Mouse (Mus musculus) hindbrain, embryonic 16.5 days (tissue): ENCODE data around the gene Tbcel. TPM values are rescaled to one million over a fixed set of nuclear protein-coding genes. Genes with fewer than 3 reads are reported as not detected.
A peak's percentile ranks its signal among the peaks of the same experiment; 100 is the strongest.

Experiments
- ATAC-seq: fragments of 200-750 bp; cut with Nextera tagmentation; 2 replicates; pipeline ENCODE4 v1.8.0; 2017; ENCODE audit warnings: moderate TSS enrichment, moderate library complexity
- H3K27ac ChIP-seq: fragments of 300-500 bp; sonication (generic); 2 replicates; pipeline ENCODE4 v1.5.1; 2014; ENCODE audit warnings: low read depth, mild to moderate bottlenecking, control low read depth, low read length, moderate library complexity
- H3K27me3 ChIP-seq: fragments of 300-500 bp; sonication (generic); replicated peaks from 2 replicates; pipeline ENCODE4 v1.6.1; 2014; ENCODE audit warnings: low read length; ENCODE audit not compliant: control insufficient read depth, insufficient read depth
- H3K36me3 ChIP-seq: fragments of 300-500 bp; sonication (generic); 2 replicates; pipeline ENCODE4 v1.6.1; 2014; ENCODE audit warnings: mild to moderate bottlenecking, low read length, moderate library complexity, mixed read lengths; ENCODE audit not compliant: control insufficient read depth, insufficient read depth
- H3K4me1 ChIP-seq: fragments of 300-500 bp; sonication (generic); 2 replicates; pipeline ENCODE4 v1.6.1; 2014; ENCODE audit warnings: low read depth, low read length; ENCODE audit not compliant: control insufficient read depth, insufficient read depth
- H3K4me2 ChIP-seq: fragments of 300-500 bp; sonication (generic); 2 replicates; pipeline ENCODE4 v1.6.1; 2014; ENCODE audit warnings: mild to moderate bottlenecking, low read length, control low read depth, moderate library complexity
- H3K4me3 ChIP-seq: fragments of 300-500 bp; sonication (generic); 2 replicates; pipeline ENCODE4 v1.5.1; 2014; ENCODE audit warnings: mild to moderate bottlenecking, low read length, control low read depth, moderate library complexity
- H3K9ac ChIP-seq: fragments of 300-500 bp; sonication (generic); 2 replicates; pipeline ENCODE4 v1.6.1; 2014; ENCODE audit warnings: low read depth, mild to moderate bottlenecking, control low read depth, low read length, moderate library complexity
- H3K9me3 ChIP-seq: fragments of 300-500 bp; sonication (generic); 2 replicates; pipeline ENCODE4 v1.6.1; 2014; ENCODE audit warnings: mild to moderate bottlenecking, low read length, moderate library complexity; ENCODE audit not compliant: control insufficient read depth
- WGBS: fragments of 180-500 bp; shearing (Covaris S2); extraction: QIAGEN DNeasy Blood & Tissue Kit; methylation state at CpG from one replicate; pipeline ENCODE4 v1.1.7; 2014; 5-methylcytosine and 5-hydroxymethylcytosine counted together
- polyA plus RNA-seq: library from polyadenylated mRNA; unstranded; fragments of >200 nt; fragmentation: Nextera tagmentation; extraction: Ambion mirVana; gene quantifications from 2 replicates; pipeline ENCODE4 v1.2.1, GENCODE M21; 2015

Tbcel gene
- polyA plus RNA-seq, 1 experiment from 2014 or later = 4.4 TPM

DNA sequence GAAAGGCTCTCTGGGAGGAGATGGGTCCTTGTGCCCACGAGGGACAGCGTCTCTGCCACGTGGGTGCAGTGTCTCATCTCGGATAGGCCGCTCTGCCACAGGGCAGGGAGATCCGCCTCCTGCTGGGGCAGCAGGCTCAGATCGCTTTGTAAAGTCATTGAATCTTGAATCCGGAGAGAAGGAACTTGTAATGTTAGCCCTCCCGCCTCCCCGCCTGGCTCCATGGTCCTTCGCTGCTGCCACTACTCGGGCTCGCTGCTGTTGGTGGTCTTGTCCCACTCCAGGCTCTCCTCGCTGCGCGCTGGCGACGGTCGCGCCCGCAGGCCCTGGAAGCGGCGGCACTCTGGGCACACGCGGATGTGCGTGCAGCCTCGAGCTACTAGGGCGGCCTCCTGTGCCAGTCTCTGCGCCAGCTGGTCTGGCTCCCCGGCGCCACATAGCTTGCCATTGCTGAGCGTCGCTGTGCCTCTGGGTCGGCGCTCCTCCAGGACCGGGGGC, 13.0 kb upstream of the Tbcel start:
- Histone ChIP-seq H3K9me3 (no peaks in the 10 kb centered on the region), H3K9ac (peak overlapping the region; percentile 56)

DNA sequence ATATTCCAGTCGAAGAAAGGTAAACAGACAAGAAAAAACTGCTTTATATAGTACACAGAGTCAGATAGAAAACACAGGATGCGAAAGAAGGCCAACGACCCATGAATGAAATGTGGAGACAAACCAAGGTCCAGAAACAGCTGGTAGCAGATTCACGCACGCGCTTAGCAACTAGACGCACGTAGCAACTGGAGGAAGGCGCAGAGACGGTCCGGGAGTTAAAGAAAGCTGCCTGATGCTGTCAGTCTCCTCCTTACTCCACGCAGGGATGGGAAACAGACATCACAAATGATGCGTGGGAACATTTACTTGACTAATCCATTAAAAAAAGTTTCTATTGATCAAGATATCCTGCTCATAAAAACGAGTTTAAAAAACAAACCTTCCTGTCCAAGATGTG, 10.6 kb upstream of the Tbcel start:
- Histone ChIP-seq H3K4me1 (peaks cover 10% of the 10 kb centered on the region), H3K4me3 (no peak overlapping the region), H3K9me3 (no peaks in the 10 kb centered on the region), H3K27ac (no peak overlapping the region), H3K36me3 (no peaks in the 10 kb centered on the region), H3K27me3 (0 out of 2 replicates have a peak, but pooled peaks cover 2% of the 10 kb centered on the region), H3K9ac (no peak overlapping the region), H3K4me2 (no peak overlapping the region)
- WGBS = 55% methylated on average over 14 of the region's 14 CpGs
- no peak for ATAC-seq

More for the DNA sequence above, 13.0 kb upstream of the Tbcel start:
- peak overlapping the region; percentile 33 for H3K4me3 ChIP-seq
- H3K36me3 ChIP-seq = no peaks in the 10 kb centered on the region
- peak overlapping the region; percentile 36; the same call in 1 of the 2 replicates for H3K27ac ChIP-seq
- H3K27me3 ChIP-seq = 0 out of 2 replicates have a peak, but pooled peaks cover 2% of the 10 kb centered on the region
- 4% methylated on average over 36 of the region's 36 CpGs for WGBS
- peak; percentile 87 for ATAC-seq
- peaks cover 6% of the 10 kb centered on the region for H3K4me1 ChIP-seq
- H3K4me2 ChIP-seq = peak overlapping the region; percentile 69

DNA sequence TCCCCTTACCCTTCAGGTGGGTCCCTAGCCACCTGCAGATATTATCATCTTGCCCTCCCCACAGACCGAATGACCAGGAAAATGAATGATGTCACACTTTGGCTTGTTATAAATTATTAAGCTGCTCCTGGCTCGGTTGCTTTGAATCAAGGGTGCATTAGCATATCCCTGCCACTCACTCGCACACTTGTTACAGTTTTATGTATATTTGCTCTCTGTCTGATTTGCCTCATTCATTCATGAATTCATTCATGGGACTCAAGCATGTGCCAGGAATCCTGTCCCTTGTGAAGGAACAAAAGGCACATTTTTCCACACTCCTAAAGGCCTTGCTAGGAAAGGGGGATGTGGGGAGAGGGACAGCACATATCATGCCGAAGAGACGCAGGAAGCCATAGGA, 5.5 kb upstream of the Tbcel start:
- no peak overlapping the region for H3K4me2 ChIP-seq
- H3K4me3 ChIP-seq = no peak overlapping the region
- H3K27ac ChIP-seq = no peak overlapping the region
- H3K27me3 ChIP-seq = no peaks in the 10 kb centered on the region
- no peaks in the 10 kb centered on the region for H3K36me3 ChIP-seq
- 36% methylated on average over 5 of the region's 5 CpGs for WGBS
- no peak for ATAC-seq
- no peak overlapping the region for H3K9ac ChIP-seq
- H3K9me3 ChIP-seq = no peaks in the 10 kb centered on the region
- peaks cover 4% of the 10 kb centered on the region; the same call in 1 of the 2 replicates for H3K4me1 ChIP-seq

DNA sequence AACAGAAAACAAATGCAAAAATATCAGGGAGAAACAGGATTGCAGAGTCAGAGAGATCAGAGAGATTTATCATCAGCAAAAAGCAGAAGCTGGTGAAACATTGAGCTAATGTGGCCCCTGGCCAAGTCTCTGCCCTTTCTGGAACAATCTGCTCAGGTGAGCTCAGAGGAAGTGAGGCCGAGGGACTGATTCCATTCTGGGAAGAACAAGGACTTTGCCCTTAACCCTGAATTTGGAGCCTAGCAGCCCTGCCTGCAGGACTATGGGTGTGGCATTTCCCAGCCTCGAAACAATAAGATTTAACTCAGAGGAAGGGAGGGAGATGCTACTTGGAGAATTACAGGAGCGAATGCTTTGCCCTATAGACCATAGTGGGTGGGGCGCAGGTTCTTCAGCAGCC, 4.7 kb upstream of the Tbcel start:
- no peak for ATAC-seq
- no peak overlapping the region for H3K4me3 ChIP-seq
- no peak overlapping the region for H3K9ac ChIP-seq
- H3K4me1 ChIP-seq = peaks cover 4% of the 10 kb centered on the region; the same call in 1 of the 2 replicates
- H3K36me3 ChIP-seq = no peaks in the 10 kb centered on the region
- no peaks in the 10 kb centered on the region for H3K27me3 ChIP-seq
- 72% methylated on average over 4 of the region's 4 CpGs for WGBS
- no peak overlapping the region for H3K27ac ChIP-seq
- H3K4me2 ChIP-seq = no peak overlapping the region
- no peaks in the 10 kb centered on the region for H3K9me3 ChIP-seq

DNA sequence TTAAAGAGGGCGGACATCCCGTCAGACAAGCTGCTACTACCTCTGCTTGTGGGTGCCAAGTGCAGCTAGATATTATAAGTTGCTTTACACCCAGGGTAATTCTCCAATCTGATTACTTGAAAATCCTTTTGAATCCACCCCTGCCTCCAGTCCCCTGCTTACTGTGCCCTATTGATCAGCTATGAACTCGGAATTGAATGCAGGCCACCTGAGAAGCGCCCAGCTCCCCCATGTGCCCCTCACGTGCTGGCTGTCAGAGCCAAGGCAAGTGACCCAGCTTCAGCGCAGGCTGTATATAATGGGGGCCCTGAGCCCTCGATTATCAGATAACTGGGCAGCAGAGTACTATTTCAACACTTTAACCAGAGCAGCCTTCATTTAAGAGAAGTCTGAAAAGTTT, 626 bp upstream of the Tbcel start:
- Histone ChIP-seq H3K27me3 (no peaks in the 10 kb centered on the region), H3K9ac (no peak overlapping the region), H3K4me3 (no peak overlapping the region), H3K36me3 (no peaks in the 10 kb centered on the region), H3K9me3 (no peaks in the 10 kb centered on the region), H3K4me1 (no peaks in the 10 kb centered on the region), H3K27ac (no peak overlapping the region), H3K4me2 (no peak overlapping the region)
- ATAC-seq = no peak
- 77% methylated on average over 7 of the region's 7 CpGs for WGBS

DNA sequence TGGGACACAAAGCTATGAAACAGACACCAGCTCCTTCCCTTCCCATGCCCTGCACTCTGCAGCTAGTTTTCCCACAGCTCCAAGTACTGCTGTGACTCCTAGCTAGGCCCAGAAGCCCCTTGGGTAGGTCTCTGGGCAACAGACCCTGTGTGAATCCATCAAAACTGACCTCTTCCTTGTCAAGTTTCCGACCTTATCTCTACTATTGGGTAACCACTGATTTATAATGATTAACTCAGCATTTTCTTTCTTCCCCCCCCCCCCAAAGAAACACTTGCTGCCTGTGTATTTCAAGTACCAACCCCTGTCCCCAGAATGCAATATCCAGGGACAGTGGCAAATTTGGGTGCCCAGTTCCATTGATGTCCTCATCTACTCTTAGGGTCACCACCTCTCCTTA, 587 bp downstream of the Tbcel start:
- Histone ChIP-seq H3K4me2 (no peak overlapping the region), H3K27ac (no peak overlapping the region), H3K9ac (no peak overlapping the region), H3K9me3 (no peaks in the 10 kb centered on the region), H3K36me3 (no peaks in the 10 kb centered on the region), H3K4me1 (no peaks in the 10 kb centered on the region), H3K27me3 (no peaks in the 10 kb centered on the region), H3K4me3 (no peak overlapping the region)
- ATAC-seq = no peak
- WGBS = 78% methylated on average over 1 of the region's 1 CpGs

DNA sequence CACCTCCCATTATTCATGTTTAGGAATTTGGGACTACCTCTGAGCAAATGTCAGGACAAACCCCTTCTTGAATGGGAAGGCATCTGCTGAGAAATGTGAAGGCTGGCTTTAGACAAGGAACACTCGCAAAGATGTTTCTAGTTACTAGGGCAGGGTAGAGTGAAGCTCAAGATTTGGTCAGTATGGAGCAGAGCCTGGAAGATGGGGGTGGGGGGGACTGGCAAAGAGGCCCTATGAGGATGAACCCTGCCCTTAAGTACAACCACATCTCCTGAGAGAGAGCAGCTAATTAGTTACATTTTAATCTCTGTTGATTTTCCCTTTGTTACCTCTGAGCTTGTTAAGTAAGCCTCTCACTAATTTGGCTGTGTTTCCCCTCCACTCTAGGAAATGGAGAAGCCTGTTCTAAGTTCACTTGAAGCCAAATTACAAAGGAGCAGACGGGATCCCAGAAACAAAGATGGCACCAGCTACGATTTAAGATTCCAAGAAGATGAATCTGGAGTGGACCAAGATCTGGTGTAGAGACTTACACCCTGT, 2.6 kb downstream of the Tbcel start:
- WGBS = 81% methylated on average over 3 of the region's 3 CpGs
- Histone ChIP-seq H3K27me3 (no peaks in the 10 kb centered on the region), H3K27ac (no peak overlapping the region), H3K4me1 (no peaks in the 10 kb centered on the region), H3K4me2 (no peak overlapping the region), H3K9me3 (no peaks in the 10 kb centered on the region), H3K9ac (no peak overlapping the region), H3K36me3 (no peaks in the 10 kb centered on the region), H3K4me3 (no peak overlapping the region)
- ATAC-seq = no peak

DNA sequence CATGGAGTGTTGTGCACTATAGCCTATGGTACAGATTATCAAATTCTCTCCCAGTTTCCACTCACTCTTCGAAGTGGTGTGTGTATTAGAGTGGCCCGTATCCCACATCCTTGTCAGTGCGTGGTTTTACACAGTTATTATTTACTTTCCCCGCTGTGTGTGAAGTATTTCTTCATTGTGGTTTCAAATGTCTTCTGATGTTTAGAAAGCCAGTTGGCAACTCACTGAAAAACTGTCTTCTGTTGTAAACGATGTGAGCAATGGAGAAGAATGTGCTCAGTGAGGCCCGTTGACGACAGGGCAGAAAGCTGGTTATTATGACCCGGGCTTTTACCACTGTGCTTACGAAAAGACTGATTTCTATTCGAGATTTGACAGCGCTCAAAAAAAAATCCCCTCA, 3.0 kb downstream of the Tbcel start:
- WGBS = 59% methylated on average over 11 of the region's 11 CpGs

DNA sequence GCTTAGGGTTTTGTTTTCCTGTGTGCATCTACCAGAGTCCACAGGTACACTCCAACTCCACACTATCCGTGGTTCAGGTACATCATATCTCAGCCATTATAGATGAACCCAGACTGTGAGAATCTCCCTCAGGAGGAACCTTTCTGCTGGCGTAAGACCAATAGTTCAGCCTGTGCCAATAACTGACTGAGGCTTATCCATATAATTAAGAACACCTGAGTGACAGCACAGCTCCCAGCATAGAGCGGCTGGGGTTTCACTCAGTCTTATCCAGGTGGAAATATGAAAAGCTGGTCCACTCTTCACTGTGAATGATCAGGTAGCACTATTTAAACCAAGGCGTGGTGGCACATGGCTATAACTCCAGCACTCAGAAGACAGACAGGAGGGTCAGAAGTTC, 3.9 kb downstream of the Tbcel start:
- no peak overlapping the region for H3K4me2 ChIP-seq
- H3K27ac ChIP-seq = no peak overlapping the region
- 85% methylated on average over 4 of the region's 4 CpGs for WGBS
- no peak overlapping the region for H3K9ac ChIP-seq
- H3K4me1 ChIP-seq = no peaks in the 10 kb centered on the region
- no peaks in the 10 kb centered on the region for H3K27me3 ChIP-seq
- H3K9me3 ChIP-seq = no peaks in the 10 kb centered on the region
- no peaks in the 10 kb centered on the region for H3K36me3 ChIP-seq
- ATAC-seq = no peak
- H3K4me3 ChIP-seq = no peak overlapping the region

More for the DNA sequence above, 3.0 kb downstream of the Tbcel start:
- H3K4me3 ChIP-seq = no peak overlapping the region
- H3K27ac ChIP-seq = no peak overlapping the region
- no peak overlapping the region for H3K4me2 ChIP-seq
- H3K27me3 ChIP-seq = no peaks in the 10 kb centered on the region
- no peaks in the 10 kb centered on the region for H3K9me3 ChIP-seq
- H3K9ac ChIP-seq = no peak overlapping the region
- H3K4me1 ChIP-seq = no peaks in the 10 kb centered on the region
- no peaks in the 10 kb centered on the region for H3K36me3 ChIP-seq
- ATAC-seq = no peak
